Mouse (Mus musculus): ENCODE measurements around the gene Spata5. TPM values are rescaled to one million over a fixed set of nuclear protein-coding genes. Genes with fewer than 3 reads are reported as not detected.

Gene Spata5
- 42.9 TPM for polyA plus RNA-seq (2017; shearing (Covaris generic))

DNA sequence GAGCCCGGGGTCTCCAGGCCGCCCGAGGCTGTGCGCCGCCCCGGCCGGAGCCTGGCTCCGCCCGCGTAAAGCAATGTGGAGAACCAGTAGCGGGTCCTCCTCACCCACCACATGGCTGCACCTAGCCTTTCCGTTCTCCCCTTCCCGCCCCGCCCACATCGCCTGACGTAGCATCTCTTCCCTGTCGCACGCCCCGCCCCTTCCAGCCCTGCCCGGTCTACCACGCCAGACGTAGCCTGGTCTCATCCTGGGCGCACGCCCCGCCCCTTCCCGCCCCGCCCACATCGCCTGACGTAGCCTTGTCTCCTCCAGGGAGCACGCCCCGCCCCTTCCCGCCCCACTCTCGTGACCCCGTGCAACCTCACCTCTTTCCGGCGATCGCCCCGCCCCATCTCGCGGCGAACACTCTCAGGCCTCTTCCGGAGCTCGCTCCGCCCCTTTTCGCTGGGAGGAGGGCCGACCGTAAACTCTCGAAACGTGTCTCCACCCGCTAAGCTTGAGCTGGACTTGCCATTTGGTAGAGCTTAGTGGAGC is at the start of gene Spata5:
Gene Spata5 (plus strand): TSS at position 439 of the 534 bp plus-strand sequence.

DNA sequence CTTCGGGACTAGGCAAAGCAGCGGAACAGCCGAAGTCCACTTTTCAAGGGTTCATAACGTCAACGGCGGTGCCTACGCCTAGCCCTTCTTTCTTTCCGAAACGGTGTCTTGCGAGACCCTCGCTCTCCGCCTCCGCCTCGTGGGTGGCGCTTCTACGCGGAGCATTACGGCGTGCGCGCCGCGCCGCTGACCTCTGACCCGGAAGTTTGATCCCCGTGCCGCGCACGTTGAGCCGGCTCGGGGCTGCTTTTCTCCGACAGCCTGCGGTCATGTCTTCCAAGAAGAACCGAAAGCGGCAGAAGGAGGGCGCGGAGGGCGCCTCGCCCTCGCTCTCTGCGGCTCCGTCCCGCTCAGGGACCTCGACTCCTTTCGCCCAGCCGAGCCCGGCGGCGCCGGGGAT is 376 bp downstream of the Spata5 start, which contains the start of gene Nudt6:
Gene Nudt6 (minus strand): TSS at position 140 of the 400 bp plus-strand sequence.

Other genes starting within 250 kb of the Spata5 start
- 13.9 TPM for gene Il21, start 187.3 kb upstream of the Spata5 start, polyA plus RNA-seq (2017; shearing (Covaris generic))
- 2.3 TPM for gene Bbs12, start 107.3 kb upstream of the Spata5 start, polyA plus RNA-seq (2017; shearing (Covaris generic))
- 1.7 TPM for gene Cetn4, start 107.2 kb upstream of the Spata5 start, polyA plus RNA-seq (2017; shearing (Covaris generic))
- 0.71 TPM for gene Fgf2, start 71.5 kb upstream of the Spata5 start, polyA plus RNA-seq (2017; shearing (Covaris generic))
- 18.7 TPM for gene Nudt6, start 315 bp downstream of the Spata5 start, polyA plus RNA-seq (2017; shearing (Covaris generic))
- 266 TPM for gene Spry1, start 220.1 kb downstream of the Spata5 start, polyA plus RNA-seq (2017; shearing (Covaris generic))